Mouse (Mus musculus): ENCODE data around the gene Grb14.

GRCm38 (mm10) chr2:65005044-65005443 lies 19.7 kb downstream of the Grb14 start:
- TF ChIP-seq CTCF (conservative IDR thresholded peaks at IDR 0.05; ENCODE audit: insufficient read depth, insufficient read length, low read depth, low read length) (no peak), POLR2A (IDR thresholded peaks at IDR 0.05; ENCODE audit: low read depth, low read length) (no peak)
